Mouse (Mus musculus) layer of hippocampus, adult 9-10 months (tissue): ENCODE results near the gene Nectin2.

ENCODE experiments used
- DNase-seq: peaks from one replicate; pipeline ENCODE4 v3.0.0; 2022; ENCODE audit warnings: low spot score

Gene Nectin2

GRCm38 (mm10) chr7:19743791-19744190 lies 6.5 kb downstream of the Nectin2 start:
- DNase-seq = no peak

DNA sequence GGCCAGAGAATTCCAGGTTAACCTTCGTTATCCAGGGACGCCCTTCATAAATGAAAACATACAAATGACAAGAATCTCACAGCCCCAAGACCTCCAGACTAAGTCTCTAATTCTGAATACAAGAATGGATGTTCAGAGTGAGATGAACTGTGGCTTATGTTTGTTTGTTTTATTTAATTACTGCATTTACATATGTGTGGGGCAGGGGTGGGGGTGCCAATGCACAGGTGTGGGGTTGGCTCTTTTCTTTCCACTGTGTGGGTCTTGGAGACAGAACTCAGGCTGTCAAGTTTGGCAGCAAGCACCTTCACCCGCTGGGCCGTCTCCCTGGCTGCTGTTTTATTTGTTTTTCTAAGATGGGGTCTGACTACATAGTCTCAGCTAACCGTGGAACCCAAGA lies 7.8 kb downstream of the Nectin2 start:
- DNase-seq = no peak

DNA sequence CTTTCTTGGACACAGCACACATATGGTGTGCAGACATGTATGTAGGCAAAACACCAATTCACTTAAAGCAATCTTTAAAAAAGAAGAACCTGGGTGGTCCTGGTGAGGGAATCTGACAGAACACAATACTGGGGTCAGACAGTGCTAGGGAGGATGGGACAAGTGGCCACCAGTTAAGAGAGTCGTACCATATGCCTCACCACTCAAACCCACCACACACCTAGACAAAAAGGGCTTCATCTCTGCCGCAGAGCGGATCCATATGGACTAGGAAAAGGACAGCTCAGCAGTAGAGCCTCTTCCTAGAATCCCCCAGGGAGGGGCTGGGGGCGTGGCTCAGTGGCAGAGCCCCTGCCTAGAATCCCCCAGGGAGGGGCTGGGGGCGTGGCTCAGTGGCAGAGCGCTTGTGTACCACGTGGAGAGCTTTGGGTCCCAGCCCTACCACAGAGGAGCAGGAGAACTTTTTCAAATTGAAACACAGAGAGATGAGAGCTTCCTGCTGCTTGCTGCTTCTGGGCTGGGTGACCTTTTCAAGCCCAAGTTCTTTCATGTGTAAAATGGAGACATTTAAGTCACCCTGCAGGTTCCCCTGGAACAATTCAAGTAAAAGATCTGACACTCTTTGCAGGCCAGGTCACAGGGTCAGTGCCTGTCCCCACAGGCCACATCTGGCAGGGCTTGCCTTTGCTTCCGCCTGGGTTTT lies 8.8 kb downstream of the Nectin2 start:
- DNase-seq = no peak

- no peak for DNase-seq
These were observed 10.0 kb downstream of the Nectin2 start for GRCm38 (mm10) chr7:19740269-19740668.

DNA sequence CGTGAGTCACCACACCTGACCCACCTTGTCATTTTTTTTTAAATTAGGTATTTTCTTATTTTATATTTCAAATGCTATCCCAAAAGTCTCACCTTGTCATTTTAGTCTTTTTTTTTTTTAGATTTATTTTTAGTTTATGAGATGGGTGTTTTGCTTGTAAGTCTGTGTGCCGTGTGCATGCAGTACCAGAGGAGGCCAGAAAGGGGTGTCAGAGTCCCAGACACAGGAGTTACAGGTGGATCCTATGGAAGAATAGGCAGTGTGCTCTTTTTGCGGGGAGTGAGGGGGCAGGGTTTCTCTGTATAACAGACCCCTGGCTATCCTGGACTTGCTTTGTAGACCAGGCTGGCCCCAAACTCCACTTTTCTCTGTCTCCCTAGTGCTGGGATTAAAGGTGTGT lies 11.5 kb downstream of the Nectin2 start:
- DNase-seq = no peak

GRCm38 (mm10) chr7:19736389-19737057 lies 13.8 kb downstream of the Nectin2 start:
- DNase-seq = no peak

- no peak for DNase-seq
These were observed 16.1 kb downstream of the Nectin2 start for GRCm38 (mm10) chr7:19734178-19734666.

DNA sequence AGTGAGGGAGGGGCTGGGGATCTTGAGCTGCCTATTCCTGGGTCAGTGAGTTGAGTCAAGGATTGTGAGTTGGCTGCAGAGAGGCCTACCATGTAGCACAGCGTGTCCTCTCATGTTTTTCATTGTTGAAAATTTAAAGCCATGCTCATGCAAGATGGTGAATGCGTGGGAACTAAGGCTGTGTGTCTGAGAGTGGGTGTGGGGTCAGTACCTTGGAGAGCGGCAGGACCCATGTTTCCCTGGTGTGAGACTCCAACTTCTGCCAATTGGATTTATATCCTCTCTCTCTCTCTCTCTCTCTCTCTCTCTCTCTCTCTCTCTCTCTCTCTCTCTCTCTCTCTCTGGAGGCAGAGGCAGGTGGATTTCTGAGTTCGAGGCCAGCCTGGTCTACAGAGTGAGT lies 23.7 kb downstream of the Nectin2 start:
- no peak for DNase-seq

- DNase-seq = no peak
These were observed 26.1 kb downstream of the Nectin2 start for GRCm38 (mm10) chr7:19724167-19724566.

DNA sequence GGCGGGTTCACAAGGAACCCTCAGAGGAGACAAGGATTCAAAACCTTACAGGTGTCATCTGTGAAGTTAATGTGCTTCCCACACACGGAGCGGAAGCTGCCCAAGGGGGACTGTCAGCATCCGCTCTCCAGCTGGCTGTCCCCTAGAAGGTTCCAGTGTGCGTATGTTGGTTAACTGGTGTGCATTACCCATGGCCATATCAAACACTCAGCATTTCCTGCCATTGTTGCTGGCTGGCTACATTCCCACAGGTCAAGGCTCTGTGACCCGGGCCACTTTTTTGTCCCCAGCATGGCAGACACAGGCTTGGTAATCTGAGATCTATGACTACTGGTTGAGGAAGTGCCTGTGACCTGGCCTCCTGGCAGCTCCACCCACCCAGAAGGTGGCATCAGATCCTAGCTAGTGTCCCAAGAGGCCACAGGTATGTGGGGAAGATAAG lies 27.5 kb downstream of the Nectin2 start:
- no peak for DNase-seq

GRCm38 (mm10) chr7:19719200-19719599 lies 31.1 kb downstream of the Nectin2 start:
- DNase-seq = no peak

DNA sequence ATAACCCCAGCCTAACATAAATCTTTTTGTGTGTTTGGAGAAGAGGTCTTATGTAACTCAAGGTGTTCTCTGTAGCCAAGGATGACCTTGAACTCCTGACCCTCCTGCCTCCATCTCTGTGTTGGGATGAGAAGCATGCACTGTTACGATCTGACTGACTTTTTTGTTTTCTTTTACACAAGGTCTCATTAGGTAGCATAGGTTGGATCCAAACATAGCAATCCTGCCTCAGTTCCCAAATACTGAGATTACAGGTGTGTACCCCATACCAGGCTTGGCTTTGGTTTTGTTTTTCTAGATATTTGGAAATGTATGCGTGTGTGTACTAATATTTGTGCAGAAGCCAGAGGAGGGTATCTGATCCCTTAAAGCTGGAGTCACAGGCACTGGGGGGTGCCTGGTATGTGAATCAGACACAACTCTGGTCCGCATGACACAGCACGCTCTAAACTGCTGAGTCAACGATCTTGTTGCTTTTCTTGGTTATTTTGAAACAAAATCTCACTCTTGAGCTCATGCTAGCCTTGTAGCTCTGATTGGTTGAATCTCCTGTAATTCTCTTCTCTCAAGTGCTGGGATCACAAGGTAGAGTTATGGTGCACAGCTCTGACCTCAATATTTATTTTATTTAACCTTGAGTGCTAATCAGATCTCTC lies 31.9 kb downstream of the Nectin2 start:
- no peak for DNase-seq

- DNase-seq = no peak
These were observed 32.9 kb downstream of the Nectin2 start for GRCm38 (mm10) chr7:19717346-19717745.

DNA sequence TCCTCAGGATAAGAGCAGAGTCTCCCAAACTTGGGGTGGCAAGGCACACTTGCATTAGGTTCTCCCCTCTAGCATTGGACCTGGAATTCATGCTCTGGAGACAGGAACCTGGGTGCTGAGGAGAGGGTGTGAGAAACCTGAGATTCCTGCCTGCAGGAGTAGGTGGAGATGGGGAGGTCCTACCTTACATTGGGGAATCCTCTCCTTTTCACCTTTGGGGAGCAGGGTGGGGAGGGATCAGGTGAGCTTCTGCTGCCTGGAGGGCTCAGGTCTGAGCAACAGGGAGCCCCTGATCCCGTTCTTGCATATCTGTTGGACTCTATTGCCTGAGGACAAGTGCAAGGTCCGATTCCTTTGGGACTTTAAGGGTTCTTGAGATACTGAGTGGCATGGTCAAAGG lies 33.5 kb downstream of the Nectin2 start:
- no peak for DNase-seq

GRCm38 (mm10) chr7:19716055-19716682 lies 34.1 kb downstream of the Nectin2 start:
- DNase-seq = no peak

GRCm38 (mm10) chr7:19715239-19716054 lies 34.8 kb downstream of the Nectin2 start, which contains the start of gene Tomm40:
Gene Tomm40 (minus strand): TSS chr7:19715438.
- peak; percentile 100 for DNase-seq

- no peak for DNase-seq
These were observed 35.4 kb downstream of the Nectin2 start for GRCm38 (mm10) chr7:19714836-19715235.

- DNase-seq = no peak
These were observed 36.7 kb downstream of the Nectin2 start for GRCm38 (mm10) chr7:19713598-19713997.

DNA sequence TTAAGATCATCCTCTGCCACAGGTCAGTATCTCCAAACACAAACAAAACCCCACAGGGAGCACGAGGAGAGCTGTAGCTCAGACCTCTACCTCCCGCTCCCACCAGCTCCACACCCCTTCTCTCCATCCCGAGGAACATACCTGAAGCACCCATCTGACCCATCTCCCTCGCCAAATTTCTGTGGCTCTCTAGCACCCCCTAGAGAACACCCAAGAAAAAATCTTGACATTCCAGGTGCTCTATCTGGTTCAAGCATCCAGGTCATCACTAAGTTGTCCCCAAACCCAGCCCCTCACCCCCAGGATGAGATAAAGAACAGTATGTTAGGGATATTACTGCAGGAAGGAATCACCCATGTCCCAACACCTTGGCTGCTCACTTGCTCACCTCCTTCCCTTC lies 37.1 kb downstream of the Nectin2 start:
- no peak for DNase-seq

DNA sequence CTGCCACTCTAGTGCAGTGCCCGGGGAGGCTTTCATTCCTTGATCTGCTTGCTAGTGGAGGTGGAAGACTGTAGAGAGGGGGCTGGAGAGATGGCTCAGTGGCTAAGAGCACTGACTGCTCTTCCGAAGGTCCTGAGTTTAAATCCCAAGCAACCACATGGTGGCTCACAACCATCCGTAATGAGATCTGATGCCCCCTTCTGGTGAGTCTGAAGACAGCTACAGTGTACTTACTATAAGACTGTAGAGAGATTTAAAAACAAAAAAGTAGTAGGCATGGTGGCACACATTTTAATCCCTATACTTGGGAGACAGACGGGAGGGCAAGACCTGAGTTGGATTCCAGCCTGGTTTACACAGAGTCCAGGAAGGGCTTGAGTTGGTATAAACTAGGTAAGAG lies 37.9 kb downstream of the Nectin2 start:
- no peak for DNase-seq

GRCm38 (mm10) chr7:19710650-19711049 lies 39.6 kb downstream of the Nectin2 start:
- DNase-seq = no peak

- DNase-seq = no peak
These were observed 45.0 kb downstream of the Nectin2 start for GRCm38 (mm10) chr7:19705271-19705670.
